In genomic region chr17:27012909-27013308, GRCm38 (mm10) we compare ENCODE assay signal across 10 mouse cellular contexts. TPM values are rescaled to one million over a fixed set of nuclear protein-coding genes. Genes with fewer than 3 reads are reported as not detected.
DNase-seq lines count a peak whose midpoint lies in the region; ATAC-seq and TF ChIP-seq lines count a peak whose summit lies in the region.
"Had no signal": no experiment of that assay in that cellular context is flagged by ENCODE, and none has a peak within 500 bp of the region (broad histone marks: within the 10 kb centered on the region; RNA-seq: fewer than 3 reads in every experiment).

No protein-coding gene starts in this region.

- H3K27ac ChIP-seq in lung, postnatal 0 days (ENCODE audit: low read length) = no peak overlapping the region

- H3K4me1 ChIP-seq in lung, postnatal 0 days (ENCODE audit: insufficient read depth, low read depth, low read length) = 0 out of 2 replicates have a peak, but pooled peaks cover 5% of the 10 kb centered on the region

- H3K4me2 ChIP-seq in lung, postnatal 0 days (replicated peaks; ENCODE audit: low read depth, low read length) = no peak overlapping the region

- TF ChIP-seq CTCF in lung, postnatal 0 days (IDR thresholded peaks at IDR 0.05) = no peak

- no peaks in the 10 kb centered on the region for H3K36me3 ChIP-seq in lung, postnatal 0 days (ENCODE audit: insufficient read depth, low read length)

- no peak for TF ChIP-seq EP300 in lung, postnatal 0 days (IDR thresholded peaks at IDR 0.05)

- no peak overlapping the region for H3K4me3 ChIP-seq in lung, postnatal 0 days (ENCODE audit: low read depth, low read length)

- no peak overlapping the region for H3K9ac ChIP-seq in lung, postnatal 0 days (replicated peaks; ENCODE audit: low read depth)

- H3K9me3 ChIP-seq in lung, postnatal 0 days (ENCODE audit: low read length) = no peaks in the 10 kb centered on the region

- no peak for ATAC-seq in lung, postnatal 0 days
- ATAC-seq in megakaryocyte progenitor cell, adult 5-6 weeks (replicated peaks; ENCODE audit: poor library complexity) = peak; percentile 52

- DNase-seq in lung, postnatal 0 days (ENCODE audit: low spot score) = peak; percentile 25
- no peak for DNase-seq in lung, adult 18-20 months
- peak; percentile 44 for DNase-seq in MEL-GATA-1-ER (ENCODE audit: extremely low read depth, low read depth)
- DNase-seq in frontal cortex, postnatal 36 days (ENCODE audit: low spot score in 2 of 2) = peak; percentile 60 to 68
- DNase-seq in Muller cell, postnatal 12 days (ENCODE audit: inconsistent ontology term) = no peak
- DNase-seq in spleen, postnatal 36 days (ENCODE audit: low spot score in 2 of 2) = no peak
- DNase-seq: gastrocnemius, postnatal 25 days; lung, postnatal 36 days; retina, postnatal 1 day had no signal

- 34% methylated on average over 6 of the region's 6 CpGs for WGBS in lung, postnatal 0 days

- no peaks in the 10 kb centered on the region for H3K27me3 ChIP-seq in lung, postnatal 0 days (replicated peaks; ENCODE audit: insufficient read depth, low read length)

RNA-seq across cellular contexts. Expression of gene Bak1, which starts 15.9 kb away (rescaled TPM):
- polyA plus RNA-seq in lung, postnatal 0 days (2015; fragmentation: Nextera tagmentation; extraction: Ambion mirVana) = 3.8 and 4.0 TPM in 2 replicates
- 130 and 135 TPM in 2 replicates for total RNA-seq in megakaryocyte progenitor cell, adult 5-6 weeks (2015)
- total RNA-seq in megakaryocyte progenitor cell, adult 5-6 weeks (2017) = 63.3 and 68.7 TPM in 2 replicates

RNA-seq across cellular contexts. Expression of gene Zbtb9, which starts 39.9 kb away (rescaled TPM):
- 9.3 and 9.9 TPM in 2 replicates for polyA plus RNA-seq in lung, postnatal 0 days (2015; fragmentation: Nextera tagmentation; extraction: Ambion mirVana)
- 2.9 and 5.3 TPM in 2 replicates for total RNA-seq in megakaryocyte progenitor cell, adult 5-6 weeks (2015)
- 16.3 and 22.1 TPM in 2 replicates for total RNA-seq in megakaryocyte progenitor cell, adult 5-6 weeks (2017)

RNA-seq across cellular contexts. Expression of gene Itpr3, which starts 44.2 kb away (rescaled TPM):
- polyA plus RNA-seq in lung, postnatal 0 days (2015; fragmentation: Nextera tagmentation; extraction: Ambion mirVana) = 3.6 and 3.9 TPM in 2 replicates
- total RNA-seq in megakaryocyte progenitor cell, adult 5-6 weeks (2015) = 3.4 and 3.6 TPM in 2 replicates
- total RNA-seq in megakaryocyte progenitor cell, adult 5-6 weeks (2017) = 5.3 and 6.2 TPM in 2 replicates

Comparison
In these comparisons a context has a peak if more than half of its experiments do, and no peak if none do; other contexts are left out.
1. DNase-seq: peak in lung, postnatal 0 days (single experiment), MEL-GATA-1-ER (single experiment) and frontal cortex, postnatal 36 days (2 of 2); none in lung, adult 18-20 months (0 of 2), Muller cell, postnatal 12 days (single experiment) and spleen, postnatal 36 days (0 of 2).